Mouse (Mus musculus): ENCODE measurements around the gene Meox1. TPM values are rescaled to one million over a fixed set of nuclear protein-coding genes. Genes with fewer than 3 reads are reported as not detected.
A peak's percentile ranks its signal among the peaks of the same experiment; 100 is the strongest.

Meox1 gene
- polyA plus RNA-seq, 1 experiment = 4.8 TPM

DNA sequence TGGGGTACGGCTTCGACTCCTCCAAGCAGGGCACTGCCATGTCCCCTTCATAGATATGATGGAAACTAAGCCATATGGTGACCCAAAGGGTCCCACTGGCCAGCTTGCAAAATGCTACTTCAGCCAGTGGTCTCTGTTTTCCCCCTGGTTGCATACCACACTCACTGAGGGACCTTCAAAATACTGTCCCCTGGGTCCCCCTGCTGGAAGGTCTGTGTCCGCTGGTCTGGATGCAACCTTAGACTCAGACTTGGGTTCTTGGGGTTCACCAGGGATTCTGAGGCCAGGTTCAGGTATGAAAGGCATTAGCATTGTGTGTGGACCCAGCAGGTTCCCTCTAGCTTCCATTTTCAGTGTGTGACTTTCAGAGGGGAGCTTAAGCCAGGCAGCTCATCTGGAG, 22.6 kb upstream of the Meox1 start:
- 82% methylated on average over 3 of the region's 3 CpGs for WGBS
- no peak overlapping the region for H3K4me3 ChIP-seq (ENCODE audit: insufficient read depth, low read depth, low read length)
- H3K27ac ChIP-seq (ENCODE audit: insufficient read depth, low read depth, low read length) = no peak overlapping the region
- no peaks in the 10 kb centered on the region for H3K4me1 ChIP-seq (ENCODE audit: control insufficient read depth, insufficient read depth, low read length)
- no peaks in the 10 kb centered on the region for H3K36me3 ChIP-seq (ENCODE audit: control insufficient read depth, insufficient read depth, low read length)
- no peaks in the 10 kb centered on the region for H3K27me3 ChIP-seq (replicated peaks; ENCODE audit: control insufficient read depth, insufficient read depth, low read length)
- no peak for DNase-seq
- TF ChIP-seq POLR2A (IDR thresholded peaks at IDR 0.05; ENCODE audit: low read depth, low read length) (no peak), CTCF (conservative IDR thresholded peaks at IDR 0.05; ENCODE audit: insufficient read depth, insufficient read length, low read depth, low read length) (no peak)

- Histone ChIP-seq H3K4me3 (ENCODE audit: insufficient read depth, low read depth, low read length) (no peak overlapping the region), H3K27me3 (replicated peaks; ENCODE audit: control insufficient read depth, insufficient read depth, low read length) (no peaks in the 10 kb centered on the region), H3K4me1 (ENCODE audit: control insufficient read depth, insufficient read depth, low read length) (no peaks in the 10 kb centered on the region), H3K36me3 (ENCODE audit: control insufficient read depth, insufficient read depth, low read length) (no peaks in the 10 kb centered on the region), H3K27ac (ENCODE audit: insufficient read depth, low read depth, low read length) (no peak overlapping the region)
- DNase-seq = no peak
- 78% methylated on average over 8 of the region's 8 CpGs for WGBS
- no peak for TF ChIP-seq CTCF (conservative IDR thresholded peaks at IDR 0.05; ENCODE audit: insufficient read depth, insufficient read length, low read depth, low read length)
- no peak for TF ChIP-seq POLR2A (IDR thresholded peaks at IDR 0.05; ENCODE audit: low read depth, low read length)
These were observed 19.4 kb upstream of the Meox1 start for GRCm38 (mm10) chr11:101913591-101913990.

DNA sequence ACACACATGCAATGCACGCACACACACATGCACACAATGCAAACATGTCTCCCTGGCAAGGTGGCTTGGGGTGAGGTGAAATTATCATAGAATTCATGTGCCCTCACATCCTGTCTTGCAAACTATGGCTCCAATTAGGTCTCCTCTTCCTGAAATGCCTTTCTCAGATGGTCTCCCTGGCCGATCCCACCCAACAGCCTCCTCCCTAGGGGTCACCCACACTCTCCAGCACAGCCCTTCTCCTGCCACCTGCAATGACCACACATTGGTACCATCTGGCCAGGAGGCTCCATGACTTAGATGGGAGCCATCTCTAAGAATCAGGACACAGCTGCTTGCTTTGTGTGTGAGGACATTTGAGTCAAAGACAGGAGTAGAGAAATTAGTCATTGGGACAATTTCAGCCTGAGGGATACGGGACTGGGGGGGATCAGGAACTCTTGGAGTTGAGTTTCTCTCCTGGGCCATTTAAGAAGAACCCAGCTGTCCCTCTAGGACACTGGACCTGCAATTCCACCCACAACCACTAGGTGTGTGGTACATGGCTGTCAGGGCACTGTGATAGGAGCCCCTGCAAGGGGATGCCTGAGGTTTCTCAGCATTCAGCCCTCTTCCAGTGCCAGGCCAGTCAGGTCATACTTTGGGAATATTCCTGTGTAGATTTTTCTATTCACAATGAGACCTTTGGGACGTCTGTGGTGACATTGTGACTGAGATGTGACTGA, 17.8 kb upstream of the Meox1 start:
- H3K4me3 ChIP-seq (ENCODE audit: insufficient read depth, low read depth, low read length) = no peak overlapping the region
- H3K4me1 ChIP-seq (ENCODE audit: control insufficient read depth, insufficient read depth, low read length) = no peaks in the 10 kb centered on the region
- TF ChIP-seq POLR2A (IDR thresholded peaks at IDR 0.05; ENCODE audit: low read depth, low read length) = no peak
- peak; percentile 48 for TF ChIP-seq CTCF (conservative IDR thresholded peaks at IDR 0.05; ENCODE audit: insufficient read depth, insufficient read length, low read depth, low read length)
- H3K27me3 ChIP-seq (replicated peaks; ENCODE audit: control insufficient read depth, insufficient read depth, low read length) = no peaks in the 10 kb centered on the region
- no peak for DNase-seq
- no peak overlapping the region for H3K27ac ChIP-seq (ENCODE audit: insufficient read depth, low read depth, low read length)
- WGBS = 84% methylated on average over 4 of the region's 4 CpGs
- no peaks in the 10 kb centered on the region for H3K36me3 ChIP-seq (ENCODE audit: control insufficient read depth, insufficient read depth, low read length)

DNA sequence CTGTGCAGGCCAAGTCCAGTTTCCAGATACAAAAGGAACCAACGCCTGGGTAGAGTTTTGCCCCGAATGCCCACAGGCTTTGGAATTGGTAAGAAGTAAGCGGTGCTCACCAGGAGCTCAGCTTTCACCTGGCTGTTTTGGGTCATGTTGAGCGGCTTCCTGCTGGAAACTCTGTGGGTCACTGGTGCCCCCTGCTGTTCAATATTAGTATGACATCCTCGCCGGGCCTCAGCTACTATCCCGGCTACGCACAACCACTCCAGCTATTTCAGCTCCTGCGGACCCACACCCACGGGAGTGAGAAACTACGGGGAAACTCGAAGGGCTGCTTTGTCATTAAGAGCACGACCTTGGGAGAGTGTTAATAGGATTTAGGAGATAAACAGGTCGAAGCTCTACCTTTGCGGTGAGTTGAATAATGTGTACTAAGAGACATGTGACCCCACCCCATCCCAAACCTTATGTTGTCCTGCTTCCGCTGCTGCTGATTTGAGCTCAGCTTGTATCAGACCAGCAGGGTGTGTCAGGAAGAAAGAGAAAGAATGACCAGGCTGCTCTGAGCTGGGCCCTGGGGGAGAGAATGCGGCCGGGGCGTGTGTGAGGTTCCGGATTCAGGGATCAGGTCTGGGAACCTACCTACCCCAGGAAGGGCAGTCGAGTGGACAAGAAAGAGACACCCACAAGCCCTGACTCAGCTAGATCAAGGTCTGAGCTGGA, 16.2 kb upstream of the Meox1 start:
- Histone ChIP-seq H3K27ac (ENCODE audit: insufficient read depth, low read depth, low read length) (no peak overlapping the region), H3K4me1 (ENCODE audit: control insufficient read depth, insufficient read depth, low read length) (no peaks in the 10 kb centered on the region), H3K27me3 (replicated peaks; ENCODE audit: control insufficient read depth, insufficient read depth, low read length) (no peaks in the 10 kb centered on the region), H3K4me3 (ENCODE audit: insufficient read depth, low read depth, low read length) (no peak overlapping the region), H3K36me3 (ENCODE audit: control insufficient read depth, insufficient read depth, low read length) (no peaks in the 10 kb centered on the region)
- 28% methylated on average over 21 of the region's 21 CpGs for WGBS
- peak; percentile 87 for TF ChIP-seq CTCF (conservative IDR thresholded peaks at IDR 0.05; ENCODE audit: insufficient read depth, insufficient read length, low read depth, low read length)
- no peak for TF ChIP-seq POLR2A (IDR thresholded peaks at IDR 0.05; ENCODE audit: low read depth, low read length)
- peak; percentile 83 for DNase-seq

GRCm38 (mm10) chr11:101908777-101909176, 14.6 kb upstream of the Meox1 start:
- no peak overlapping the region for H3K27ac ChIP-seq (ENCODE audit: insufficient read depth, low read depth, low read length)
- H3K4me3 ChIP-seq (ENCODE audit: insufficient read depth, low read depth, low read length) = no peak overlapping the region
- no peak for DNase-seq
- H3K36me3 ChIP-seq (ENCODE audit: control insufficient read depth, insufficient read depth, low read length) = no peaks in the 10 kb centered on the region
- 39% methylated on average over 6 of the region's 6 CpGs for WGBS
- H3K4me1 ChIP-seq (ENCODE audit: control insufficient read depth, insufficient read depth, low read length) = no peaks in the 10 kb centered on the region
- TF ChIP-seq CTCF (conservative IDR thresholded peaks at IDR 0.05; ENCODE audit: insufficient read depth, insufficient read length, low read depth, low read length) (no peak), POLR2A (IDR thresholded peaks at IDR 0.05; ENCODE audit: low read depth, low read length) (no peak)
- no peaks in the 10 kb centered on the region for H3K27me3 ChIP-seq (replicated peaks; ENCODE audit: control insufficient read depth, insufficient read depth, low read length)

GRCm38 (mm10) chr11:101905115-101905514, 10.9 kb upstream of the Meox1 start:
- 24% methylated on average over 13 of the region's 13 CpGs for WGBS

GRCm38 (mm10) chr11:101901309-101901708, 7.1 kb upstream of the Meox1 start:
- H3K4me1 ChIP-seq (ENCODE audit: control insufficient read depth, insufficient read depth, low read length) = no peaks in the 10 kb centered on the region
- WGBS = 23% methylated on average over 8 of the region's 8 CpGs
- H3K36me3 ChIP-seq (ENCODE audit: control insufficient read depth, insufficient read depth, low read length) = no peaks in the 10 kb centered on the region
- H3K27ac ChIP-seq (ENCODE audit: insufficient read depth, low read depth, low read length) = no peak overlapping the region
- TF ChIP-seq POLR2A (IDR thresholded peaks at IDR 0.05; ENCODE audit: low read depth, low read length) = no peak
- no peak for TF ChIP-seq CTCF (conservative IDR thresholded peaks at IDR 0.05; ENCODE audit: insufficient read depth, insufficient read length, low read depth, low read length)
- H3K27me3 ChIP-seq (replicated peaks; ENCODE audit: control insufficient read depth, insufficient read depth, low read length) = no peaks in the 10 kb centered on the region
- H3K4me3 ChIP-seq (ENCODE audit: insufficient read depth, low read depth, low read length) = no peak overlapping the region
- DNase-seq = no peak

More at GRCm38 (mm10) chr11:101905115-101905514, 10.9 kb upstream of the Meox1 start:
- Histone ChIP-seq H3K27ac (ENCODE audit: insufficient read depth, low read depth, low read length) (no peak overlapping the region), H3K27me3 (replicated peaks; ENCODE audit: control insufficient read depth, insufficient read depth, low read length) (no peaks in the 10 kb centered on the region), H3K4me3 (ENCODE audit: insufficient read depth, low read depth, low read length) (no peak overlapping the region), H3K4me1 (ENCODE audit: control insufficient read depth, insufficient read depth, low read length) (no peaks in the 10 kb centered on the region), H3K36me3 (ENCODE audit: control insufficient read depth, insufficient read depth, low read length) (no peaks in the 10 kb centered on the region)
- peak; percentile 74 for DNase-seq
- TF ChIP-seq CTCF (conservative IDR thresholded peaks at IDR 0.05; ENCODE audit: insufficient read depth, insufficient read length, low read depth, low read length) (peak; percentile 89), POLR2A (IDR thresholded peaks at IDR 0.05; ENCODE audit: low read depth, low read length) (no peak)
